Comparison of ENCODE assay signal across 27 mouse cellular contexts in the genomic region with DNA sequence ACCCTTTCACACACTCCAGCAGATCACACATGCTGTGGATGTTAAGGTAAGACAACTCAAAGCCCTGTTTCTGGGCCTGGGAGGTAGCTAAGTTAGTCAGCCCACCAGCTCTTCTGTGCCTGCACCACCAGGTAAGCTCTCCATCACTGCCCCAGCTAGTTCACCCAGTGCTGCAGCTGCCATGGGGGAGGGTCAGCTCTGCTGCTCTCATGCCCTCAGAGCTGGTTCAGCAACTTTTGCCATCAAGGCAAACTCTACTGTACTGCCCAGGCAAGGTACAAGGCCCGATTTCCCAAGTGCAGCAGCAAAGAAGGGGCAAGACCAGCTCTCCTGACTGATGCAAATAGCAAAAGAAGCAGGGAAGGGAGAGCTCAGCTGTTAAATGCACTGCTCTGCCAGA.
A peak's percentile ranks its signal among the peaks of the same experiment; 100 is the strongest.
DNase-seq lines count a peak whose midpoint lies in the region; ATAC-seq and TF ChIP-seq lines count a peak whose summit lies in the region.
"Had no signal": no experiment of that assay in that cellular context is flagged by ENCODE, and none has a peak within 500 bp of the region (broad histone marks: within the 10 kb centered on the region; RNA-seq: fewer than 3 reads in every experiment).

No protein-coding gene starts in this region.

- no peaks in the 10 kb centered on the region for H3K9me3 ChIP-seq in kidney, postnatal 0 days (replicated peaks; ENCODE audit: low read length)
- no peaks in the 10 kb centered on the region for H3K9me3 ChIP-seq in stomach, embryonic 14.5 days (ENCODE audit: control insufficient read depth, low read depth, low read length)
- H3K9me3 ChIP-seq: forebrain, embryonic 15.5 days; heart, embryonic 12.5 days; hindbrain, embryonic 12.5 days; limb, embryonic 10.5 days; liver, embryonic 15.5 days; lung, embryonic 15.5 days; midbrain, embryonic 13.5 days had no signal

- H3K27me3 ChIP-seq in kidney, postnatal 0 days (ENCODE audit: insufficient read depth, low read length) = no peaks in the 10 kb centered on the region
- H3K27me3 ChIP-seq in stomach, embryonic 14.5 days (ENCODE audit: control insufficient read depth, insufficient read depth, low read length) = no peaks in the 10 kb centered on the region
- H3K27me3 ChIP-seq: forebrain, embryonic 15.5 days; heart, embryonic 12.5 days; hindbrain, embryonic 12.5 days; liver, embryonic 15.5 days; megakaryocyte, embryonic 14.5 days; midbrain, embryonic 13.5 days had no signal

- no peak for TF ChIP-seq CTCF in kidney, postnatal 0 days (IDR thresholded peaks at IDR 0.05; ENCODE audit: low read depth)

- H3K27ac ChIP-seq in kidney, postnatal 0 days = no peak overlapping the region
- H3K27ac ChIP-seq in stomach, embryonic 14.5 days (ENCODE audit: low read length) = no peak overlapping the region
- H3K27ac ChIP-seq: forebrain, embryonic 15.5 days; hindbrain, embryonic 12.5 days; layer of hippocampus, adult 2 months; limb, embryonic 10.5 days; liver, embryonic 15.5 days; lung, embryonic 15.5 days; midbrain, embryonic 13.5 days had no signal

- H3K36me3 ChIP-seq in kidney, postnatal 0 days (ENCODE audit: insufficient read depth, low read length) = no peaks in the 10 kb centered on the region
- no peaks in the 10 kb centered on the region for H3K36me3 ChIP-seq in stomach, embryonic 14.5 days (ENCODE audit: control insufficient read depth, insufficient read depth, low read length)
- H3K36me3 ChIP-seq: forebrain, embryonic 15.5 days; heart, embryonic 12.5 days; hindbrain, embryonic 12.5 days; limb, embryonic 10.5 days; liver, embryonic 15.5 days; lung, embryonic 15.5 days; midbrain, embryonic 13.5 days had no signal

- peak; percentile 55; the same call in 1 of the 2 replicates for ATAC-seq in kidney, postnatal 0 days (replicated peaks; ENCODE audit: low FRiP score, low read depth)
- ATAC-seq in stomach, embryonic 14.5 days (ENCODE audit: insufficient number of reproducible peaks, insufficient read depth, low FRiP score, low read depth) = peak; percentile 58; the same call in 1 of the 2 replicates
- ATAC-seq: forebrain, embryonic 15.5 days; midbrain, embryonic 13.5 days had no signal

- H3K4me3 ChIP-seq in kidney, postnatal 0 days (replicated peaks; ENCODE audit: low read depth, low read length) = no peak overlapping the region
- H3K4me3 ChIP-seq in stomach, embryonic 14.5 days (ENCODE audit: low read depth, low read length) = no peak overlapping the region
- H3K4me3 ChIP-seq: forebrain, embryonic 15.5 days; heart, embryonic 12.5 days; hindbrain, embryonic 12.5 days; layer of hippocampus, adult 2 months; limb, embryonic 10.5 days; liver, embryonic 15.5 days; lung, embryonic 15.5 days; megakaryocyte, embryonic 14.5 days; midbrain, embryonic 13.5 days had no signal

- DNase-seq in heart, adult 11 months = peak; percentile 45
- DNase-seq in heart, postnatal 36 days = no peak
- peak; percentile 52 for DNase-seq in kidney, adult 18-20 months
- no peak for DNase-seq in kidney, postnatal 0 days (ENCODE audit: low spot score)
- no peak for DNase-seq in adrenal gland, adult 2 months
- DNase-seq in adrenal gland, adult 18-20 months (ENCODE audit: low spot score in 2 of 2) = no peak
- no peak for DNase-seq in thymus, postnatal 14 days
- DNase-seq: adrenal gland, postnatal 36 days; cerebellum, adult 9-10 months; gastrocnemius, postnatal 10 days; heart, adult 18-20 months; heart, postnatal 10 days; liver; lung, postnatal 36 days; right cerebral cortex, postnatal 25 days; spleen, adult 18-20 months; thymus, adult 2 months had no signal

- no peaks in the 10 kb centered on the region; the same call in none of the 2 replicates for H3K4me1 ChIP-seq in kidney, postnatal 0 days (replicated peaks; ENCODE audit: insufficient read depth, low read length)
- H3K4me1 ChIP-seq in stomach, embryonic 14.5 days (ENCODE audit: control insufficient read depth, insufficient read depth, low read length) = peaks cover 5% of the 10 kb centered on the region; the same call in 1 of the 2 replicates
- H3K4me1 ChIP-seq: forebrain, embryonic 15.5 days; heart, embryonic 12.5 days; hindbrain, embryonic 12.5 days; limb, embryonic 10.5 days; liver, embryonic 15.5 days; lung, embryonic 15.5 days; megakaryocyte, embryonic 14.5 days; midbrain, embryonic 13.5 days had no signal

- no peak overlapping the region for H3K4me2 ChIP-seq in kidney, postnatal 0 days (ENCODE audit: low read length)
- no peak overlapping the region for H3K4me2 ChIP-seq in stomach, embryonic 14.5 days (replicated peaks; ENCODE audit: low read depth, low read length)
- H3K4me2 ChIP-seq: forebrain, embryonic 15.5 days; heart, embryonic 12.5 days; hindbrain, embryonic 12.5 days; liver, embryonic 15.5 days; lung, embryonic 15.5 days; midbrain, embryonic 13.5 days had no signal

- intact Hi-C loops in heart, postnatal 36 days (cut with DNase I) = no loop called here

- H3K9ac ChIP-seq in kidney, postnatal 0 days (ENCODE audit: low read depth, low read length) = no peak overlapping the region
- no peak overlapping the region for H3K9ac ChIP-seq in stomach, embryonic 14.5 days (replicated peaks; ENCODE audit: low read depth, low read length)
- H3K9ac ChIP-seq: forebrain, embryonic 15.5 days; heart, embryonic 12.5 days; hindbrain, embryonic 12.5 days; liver, embryonic 15.5 days; lung, embryonic 15.5 days; midbrain, embryonic 13.5 days had no signal

- 62% methylated on average over 1 of the region's 1 CpGs for WGBS in kidney, postnatal 0 days
- 45% methylated on average over 1 of the region's 1 CpGs for WGBS in stomach, embryonic 14.5 days

Comparison
In these comparisons a context has a peak if more than half of its experiments do, and no peak if none do; other contexts are left out.
1. DNase-seq: peak in heart, adult 11 months (single experiment) and kidney, adult 18-20 months (single experiment); none in heart, postnatal 36 days (0 of 2), kidney, postnatal 0 days (single experiment), adrenal gland, adult 2 months (single experiment), adrenal gland, adult 18-20 months (0 of 2) and thymus, postnatal 14 days (single experiment).